Mouse (Mus musculus) cerebellum, adult 2 months (tissue): ENCODE data around the gene H2-Ke6.

Experiments
- CTCF ChIP-seq: fragments of 200-500 bp; IDR thresholded peaks from 2 replicates; pipeline ENCODE4 v1.5.1; 2011; ENCODE audit warnings: low read depth, mild to moderate bottlenecking, control low read depth, low read length, moderate library complexity, borderline replicate concordance; ENCODE audit not compliant: insufficient read depth
- POLR2A ChIP-seq: fragments of 200-500 bp; IDR thresholded peaks from 2 replicates; pipeline ENCODE4 v1.6.1; 2011; ENCODE audit warnings: low read length, control low read depth, borderline replicate concordance; ENCODE audit not compliant: insufficient read depth

- no peak for TF ChIP-seq POLR2A
- peak; percentile 75 for TF ChIP-seq CTCF
Measured at GRCm38 (mm10) chr17:33991788-33992664, 35.8 kb downstream of the H2-Ke6 start.
